26 mouse cellular contexts compared by ENCODE assay signal in genomic region chr15:94868372-94868771, GRCm38 (mm10).
"Had no signal": no experiment of that assay in that cellular context is flagged by ENCODE, and none has a peak within 500 bp of the region (broad histone marks: within the 10 kb centered on the region; RNA-seq: fewer than 3 reads in every experiment).

No protein-coding gene starts in this region.

- ATAC-seq: hindbrain, embryonic 16.5 days; inflammation-experienced regulatory T-cells, adult 6 months; intestine, embryonic 15.5 days; intestine, postnatal 0 days; liver, postnatal 0 days had no signal

- H3K9ac ChIP-seq: heart, embryonic 12.5 days; hindbrain, embryonic 12.5 days; hindbrain, embryonic 14.5 days; intestine, embryonic 15.5 days; limb, embryonic 12.5 days; liver, embryonic 13.5 days; liver, embryonic 15.5 days; liver, postnatal 0 days had no signal

- H3K4me2 ChIP-seq: heart, embryonic 12.5 days; hindbrain, embryonic 12.5 days; hindbrain, embryonic 14.5 days; intestine, embryonic 15.5 days; limb, embryonic 12.5 days; liver, embryonic 11.5 days; liver, embryonic 13.5 days; liver, embryonic 15.5 days had no signal

- DNase-seq: gastrocnemius, postnatal 14 days; gastrocnemius, postnatal 36 days; heart, postnatal 10 days; heart, postnatal 4 days; kidney, adult 18-20 months; kidney, adult 8-10 months; kidney, postnatal 10 days; kidney, postnatal 25 days; kidney, postnatal 4 days; liver; liver, embryonic 13.5 days; liver, postnatal 0 days had no signal

- H3K4me3 ChIP-seq: heart, embryonic 10.5 days; heart, embryonic 12.5 days; hindbrain, embryonic 10.5 days; hindbrain, embryonic 12.5 days; intestine, embryonic 15.5 days; left cerebral cortex, adult 2 months; limb, embryonic 10.5 days; limb, embryonic 12.5 days; liver, embryonic 13.5 days; liver, embryonic 15.5 days had no signal

- H3K4me1 ChIP-seq: heart, embryonic 10.5 days; heart, embryonic 12.5 days; hindbrain, embryonic 12.5 days; intestine, embryonic 15.5 days; limb, embryonic 10.5 days; limb, embryonic 12.5 days; liver, embryonic 13.5 days; liver, embryonic 15.5 days had no signal

- H3K36me3 ChIP-seq: heart, embryonic 10.5 days; heart, embryonic 12.5 days; hindbrain, embryonic 10.5 days; hindbrain, embryonic 12.5 days; intestine, embryonic 15.5 days; limb, embryonic 10.5 days; limb, embryonic 12.5 days; liver, embryonic 13.5 days; liver, embryonic 15.5 days had no signal

- H3K9me3 ChIP-seq: heart, embryonic 10.5 days; heart, embryonic 12.5 days; hindbrain, embryonic 10.5 days; hindbrain, embryonic 12.5 days; intestine, embryonic 15.5 days; limb, embryonic 10.5 days; limb, embryonic 12.5 days had no signal

- H3K27ac ChIP-seq: heart, embryonic 10.5 days; hindbrain, embryonic 10.5 days; hindbrain, embryonic 12.5 days; hindbrain, embryonic 14.5 days; intestine, embryonic 15.5 days; left cerebral cortex, adult 2 months; limb, embryonic 10.5 days; limb, embryonic 12.5 days; liver, embryonic 13.5 days; liver, embryonic 15.5 days had no signal

- H3K27me3 ChIP-seq: heart, embryonic 12.5 days; hindbrain, embryonic 12.5 days; intestine, embryonic 15.5 days; limb, embryonic 12.5 days; liver, embryonic 13.5 days; liver, embryonic 15.5 days had no signal
